Mouse (Mus musculus): Measurements from ENCODE around the gene Eif2ak3.

The Eif2ak3 gene

DNA sequence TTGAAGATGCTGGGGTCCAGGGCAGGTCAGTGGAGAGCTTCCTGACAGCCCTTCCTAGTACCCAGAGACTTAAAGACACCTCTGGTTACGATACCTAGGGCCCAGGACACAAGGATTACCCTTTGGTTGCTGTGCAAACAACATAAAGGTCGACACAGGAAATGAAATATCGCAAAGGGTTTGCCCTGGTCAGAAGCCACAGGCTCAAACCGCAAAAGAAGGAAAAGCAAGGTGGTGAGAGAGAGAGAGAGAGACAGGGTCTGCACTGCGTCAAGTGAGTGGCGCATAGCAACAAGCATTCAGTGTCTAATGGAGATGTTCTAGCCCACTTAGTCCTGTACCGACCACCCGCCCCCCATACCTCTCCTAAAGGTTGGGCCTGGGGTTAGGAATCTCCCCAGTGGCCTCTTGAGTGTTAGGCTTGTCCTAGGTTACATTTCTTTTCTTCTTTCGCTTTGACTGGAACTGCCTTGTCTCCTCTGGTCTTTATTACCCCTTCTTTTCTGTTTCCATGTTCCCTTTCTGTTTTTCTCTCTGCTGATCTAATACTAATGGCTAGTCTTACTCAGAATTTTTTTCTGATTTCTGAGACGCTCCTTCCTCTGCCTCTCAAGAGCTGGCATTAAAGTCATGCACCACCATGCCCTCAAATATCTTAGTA lies 13.0 kb upstream of the Eif2ak3 start:
- no peak for DNase-seq (ENCODE audit: low read depth, low spot score)

DNA sequence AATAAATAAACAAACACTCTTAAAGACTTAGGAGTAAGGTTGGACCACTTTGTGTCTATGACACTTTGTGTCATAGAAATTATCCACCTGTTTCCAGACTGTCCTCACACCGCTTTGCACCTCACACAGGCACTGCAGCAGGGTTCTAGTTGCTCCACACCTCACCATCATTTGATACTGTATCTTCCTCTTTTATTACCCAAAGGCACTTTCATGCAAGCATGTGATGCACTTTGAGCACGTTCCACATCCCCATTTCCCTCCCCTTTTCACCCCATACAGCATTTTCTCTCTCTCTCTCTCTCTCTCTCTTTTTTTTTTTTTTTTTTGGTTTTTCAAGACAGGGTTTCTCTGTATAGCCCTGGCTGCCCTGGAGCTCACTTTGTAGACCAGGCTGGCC lies 7.0 kb upstream of the Eif2ak3 start:
- DNase-seq (ENCODE audit: low read depth, low spot score): no peak

DNA sequence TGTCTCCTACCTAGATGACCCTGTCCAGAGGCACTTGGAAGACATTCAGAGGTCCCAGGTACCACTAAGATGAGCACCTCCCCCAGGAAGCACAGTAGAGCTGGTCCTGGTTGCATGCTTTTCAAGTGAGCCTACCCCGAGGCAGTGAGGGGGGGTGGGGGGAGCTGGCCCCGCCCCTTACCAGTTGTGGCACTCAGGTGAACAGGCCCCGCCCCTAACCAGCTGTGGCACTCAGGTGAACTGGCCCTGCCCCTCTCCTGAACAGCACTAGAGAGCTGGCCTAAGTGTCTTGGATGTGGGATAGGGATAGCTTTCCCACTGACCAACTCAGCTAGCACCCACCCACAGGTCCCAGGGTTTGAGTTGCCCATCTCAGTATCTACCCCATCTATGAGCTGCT lies 5.8 kb upstream of the Eif2ak3 start:
- DNase-seq (ENCODE audit: low read depth, low spot score): peak; percentile 14

DNA sequence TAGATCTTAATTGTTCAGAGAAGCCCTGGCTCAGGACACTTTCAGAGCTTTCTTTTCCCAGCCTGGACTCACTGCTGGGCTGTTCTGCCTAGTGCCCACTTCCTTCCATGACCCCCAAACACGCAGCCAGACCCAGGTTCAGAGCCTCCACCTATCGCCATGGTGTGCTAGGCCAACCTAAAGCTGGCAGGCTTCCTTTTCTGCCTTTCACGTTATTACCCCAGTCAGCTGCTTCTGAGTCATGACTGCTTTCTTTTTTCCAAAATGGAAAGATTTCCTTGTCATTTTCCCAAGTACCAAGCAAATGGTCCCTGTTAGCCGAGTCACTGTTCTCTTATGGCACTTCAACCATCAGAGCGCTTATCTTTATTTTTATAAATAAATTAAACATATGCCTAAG lies 4.0 kb upstream of the Eif2ak3 start:
- DNase-seq (ENCODE audit: low read depth, low spot score): no peak

DNA sequence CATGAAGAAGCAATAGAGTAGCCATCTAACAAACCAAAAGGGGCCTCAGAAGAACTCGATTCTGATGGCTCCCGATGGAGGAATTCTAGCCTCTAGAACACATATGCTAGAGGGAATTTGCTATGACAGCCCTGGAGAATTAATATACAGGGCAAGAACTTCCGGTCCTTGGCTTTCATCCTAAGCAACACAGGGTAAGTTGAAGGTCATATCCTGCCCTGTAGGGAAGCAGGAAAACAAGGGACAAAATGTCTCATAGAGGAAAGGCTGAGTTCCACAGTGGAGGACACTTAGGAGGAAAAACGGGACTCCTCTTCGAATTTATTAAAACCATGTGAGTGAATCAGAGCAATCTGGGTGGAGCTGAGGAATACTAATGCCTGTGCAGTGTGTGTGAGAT lies 1.3 kb upstream of the Eif2ak3 start:
- DNase-seq (ENCODE audit: low read depth, low spot score): no peak

DNA sequence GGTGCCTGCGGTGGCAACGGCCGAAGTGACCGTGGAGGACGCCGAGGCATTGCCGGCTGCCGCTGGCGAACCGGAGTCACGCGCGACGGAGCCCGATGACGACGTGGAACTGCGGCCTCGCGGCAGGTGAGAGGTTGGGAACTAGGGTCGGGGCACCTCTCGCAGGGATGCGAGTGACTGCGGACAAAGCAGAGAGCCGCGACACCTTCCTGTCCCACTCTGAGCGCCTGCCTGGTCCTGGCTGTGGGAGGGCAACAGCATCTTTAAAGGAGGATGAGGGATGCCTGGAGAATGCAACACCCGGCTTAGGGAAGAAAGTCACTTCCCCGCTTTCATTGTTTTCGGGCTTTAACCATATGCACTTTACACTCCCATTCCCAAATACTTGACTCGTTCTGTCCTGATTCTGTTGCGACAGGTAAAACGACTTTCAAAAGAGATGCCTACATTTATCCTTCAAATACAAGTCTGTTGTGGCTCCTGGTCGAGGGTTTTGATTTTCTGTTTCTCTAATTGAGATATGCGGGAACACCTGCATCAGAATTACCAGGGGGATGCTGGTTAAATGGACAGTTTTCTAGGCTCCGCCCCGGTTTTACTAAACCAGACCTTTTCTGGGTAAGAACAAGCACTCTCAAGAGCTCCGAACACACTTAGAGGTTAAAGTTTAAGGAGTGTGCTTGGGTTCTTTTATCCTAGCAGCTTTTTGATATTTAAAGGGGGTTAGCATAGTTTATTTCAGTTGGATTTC lies 756 bp downstream of the Eif2ak3 start:
- peak; percentile 30 for DNase-seq (ENCODE audit: low read depth, low spot score)

DNA sequence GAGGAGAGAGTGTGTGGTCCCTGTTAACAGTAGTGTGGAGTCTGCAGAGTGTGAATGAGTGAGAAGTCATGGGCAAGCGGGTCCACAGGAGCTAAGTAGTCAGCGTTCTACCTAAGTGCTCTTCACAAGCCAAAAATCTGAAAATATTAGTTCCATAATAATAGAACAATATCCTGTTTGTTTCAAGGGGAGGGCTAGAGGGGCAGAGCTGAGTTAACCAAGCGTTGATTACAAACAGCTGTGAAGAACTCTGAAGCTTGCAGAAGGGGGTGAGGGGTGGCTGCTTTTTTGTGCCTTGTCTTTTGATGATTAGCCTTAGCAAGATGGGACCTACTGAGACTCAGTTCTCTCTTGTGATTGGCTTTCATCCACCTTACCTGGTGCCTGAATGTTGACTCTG lies 3.1 kb downstream of the Eif2ak3 start:
- no peak for DNase-seq (ENCODE audit: low read depth, low spot score)

DNA sequence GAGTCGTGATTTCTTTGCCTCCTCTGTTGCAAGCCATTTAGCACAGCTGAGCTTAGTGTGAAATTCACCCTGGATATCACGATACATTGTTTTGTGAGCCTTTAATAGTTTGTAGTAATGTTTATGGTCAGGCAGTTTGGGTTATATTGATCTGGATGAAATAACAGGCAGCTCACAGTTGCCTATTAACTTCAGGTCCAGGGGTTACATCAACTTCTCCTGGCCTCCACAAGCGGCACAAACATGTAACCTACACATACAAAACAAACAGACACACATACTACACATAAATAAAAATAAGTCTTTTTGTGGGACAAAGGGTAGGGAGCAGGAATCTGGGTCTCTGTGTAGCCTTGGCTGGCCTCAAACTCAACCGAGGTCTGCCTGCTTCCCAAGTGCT lies 9.1 kb downstream of the Eif2ak3 start:
- DNase-seq (ENCODE audit: low read depth, low spot score): no peak

DNA sequence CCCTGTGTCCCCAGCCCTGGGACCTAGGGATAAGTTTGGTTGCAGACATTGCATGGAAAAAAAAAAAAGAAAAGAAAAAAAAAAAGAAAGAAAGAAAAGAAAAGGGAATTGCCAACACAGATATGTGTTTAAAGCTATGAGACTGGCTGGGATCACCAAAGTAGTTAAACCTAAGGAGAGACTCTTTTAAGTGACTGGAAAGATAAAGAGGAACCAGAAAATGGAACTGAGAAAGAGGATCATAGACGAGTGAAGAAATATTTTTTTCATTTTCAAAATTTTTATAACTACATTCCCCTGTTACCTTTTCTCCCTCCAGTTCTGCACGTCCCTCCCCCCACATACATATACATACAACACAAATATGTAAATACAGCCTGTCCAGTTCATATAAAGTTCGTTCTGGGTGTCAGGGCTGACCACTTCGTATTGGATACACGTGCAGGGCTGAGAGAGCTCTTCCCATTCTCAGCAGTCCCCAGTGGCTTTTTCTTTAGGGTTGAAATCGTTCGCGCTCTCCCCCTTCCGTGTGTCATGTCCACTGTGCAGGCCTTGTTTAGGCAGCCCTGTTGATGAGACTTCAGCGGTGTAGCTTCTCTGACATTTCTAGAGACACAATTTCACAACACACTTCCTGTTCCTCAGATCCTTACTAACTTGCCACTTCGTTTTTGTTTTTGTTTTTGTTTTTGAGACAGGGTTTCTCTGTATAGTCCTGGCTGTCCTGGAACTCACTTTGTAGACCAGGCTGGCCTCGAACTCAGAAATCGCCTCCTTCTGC lies 11.4 kb downstream of the Eif2ak3 start:
- no peak for DNase-seq (ENCODE audit: low read depth, low spot score)

DNA sequence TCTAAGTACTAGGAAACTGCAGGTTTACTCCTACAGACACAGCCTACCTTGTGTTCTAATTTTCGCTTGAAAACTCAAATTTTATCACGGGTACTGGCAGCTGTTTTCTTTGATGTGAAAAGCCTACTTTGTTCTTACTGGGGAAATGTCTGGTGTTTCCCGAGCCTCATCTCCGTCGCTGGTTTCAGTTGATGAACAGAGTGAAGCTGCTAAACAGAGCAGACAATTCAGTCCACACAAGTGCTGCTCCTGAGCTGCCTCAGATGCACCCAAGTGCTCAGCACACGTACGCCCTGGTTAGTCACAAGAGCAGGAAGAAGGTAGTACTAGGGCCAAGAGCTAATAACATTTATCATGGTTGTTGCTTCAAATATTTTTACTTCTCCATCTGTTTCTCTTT lies 18.4 kb downstream of the Eif2ak3 start:
- DNase-seq (ENCODE audit: low read depth, low spot score): no peak

DNA sequence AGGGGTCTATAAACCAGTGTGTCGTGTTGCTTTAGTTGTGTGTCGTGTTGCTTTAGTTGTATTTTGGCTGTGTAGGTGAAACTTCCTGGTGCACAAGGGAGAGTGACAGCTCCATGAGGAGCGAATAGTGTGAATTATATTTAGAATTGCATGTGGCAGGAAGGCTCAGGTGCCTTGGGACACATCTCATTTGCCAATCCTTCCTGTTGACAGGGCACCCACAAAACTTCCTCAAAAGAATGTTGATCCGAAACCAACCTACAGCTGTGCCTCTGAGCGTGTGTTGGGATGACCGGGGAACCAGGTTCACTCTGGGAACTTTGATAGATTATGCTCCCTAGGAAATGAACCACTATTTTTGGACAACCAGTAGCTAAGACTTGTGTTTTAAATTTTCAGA lies 20.0 kb downstream of the Eif2ak3 start:
- DNase-seq (ENCODE audit: low read depth, low spot score): no peak

DNA sequence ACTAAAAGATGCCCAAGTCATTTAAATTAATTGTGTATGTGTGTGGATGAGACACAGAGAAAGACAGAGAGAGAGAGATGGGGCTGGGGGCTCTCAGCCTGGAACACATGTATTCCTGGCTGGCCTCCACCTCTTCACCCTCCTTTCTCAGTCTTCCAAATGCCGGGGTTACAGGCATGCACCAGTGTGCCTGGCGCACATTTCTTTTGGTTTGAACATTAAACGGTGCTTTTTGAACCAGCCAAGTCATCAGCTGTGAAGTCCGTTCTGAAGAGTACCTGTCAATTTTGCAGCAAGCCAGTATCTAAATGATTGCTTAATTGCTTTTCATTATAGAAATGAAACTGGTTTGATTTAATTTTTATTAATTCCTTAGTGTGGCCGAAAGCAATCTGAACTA lies 22.4 kb downstream of the Eif2ak3 start:
- no peak for DNase-seq (ENCODE audit: low read depth, low spot score)

DNA sequence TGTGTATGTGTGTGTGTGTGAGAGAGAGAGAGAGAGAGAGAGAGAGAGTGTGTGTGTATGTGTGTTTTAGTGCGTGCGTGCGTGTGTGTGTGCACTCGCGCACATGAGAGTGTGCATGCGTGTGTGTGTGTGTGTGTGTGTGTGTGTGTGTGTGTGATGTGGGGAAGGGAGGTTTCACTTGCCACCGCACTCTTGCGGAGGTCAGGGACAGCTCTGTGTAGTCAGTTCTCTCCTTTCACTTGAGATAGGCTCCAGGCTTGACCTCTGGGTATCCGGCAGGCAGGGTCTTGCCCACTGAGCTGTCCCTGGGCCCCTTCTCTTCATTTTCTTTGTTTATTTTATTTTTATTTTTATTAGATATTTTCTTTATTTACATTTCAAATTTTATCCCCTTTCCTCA lies 23.0 kb downstream of the Eif2ak3 start:
- DNase-seq (ENCODE audit: low read depth, low spot score): no peak

DNA sequence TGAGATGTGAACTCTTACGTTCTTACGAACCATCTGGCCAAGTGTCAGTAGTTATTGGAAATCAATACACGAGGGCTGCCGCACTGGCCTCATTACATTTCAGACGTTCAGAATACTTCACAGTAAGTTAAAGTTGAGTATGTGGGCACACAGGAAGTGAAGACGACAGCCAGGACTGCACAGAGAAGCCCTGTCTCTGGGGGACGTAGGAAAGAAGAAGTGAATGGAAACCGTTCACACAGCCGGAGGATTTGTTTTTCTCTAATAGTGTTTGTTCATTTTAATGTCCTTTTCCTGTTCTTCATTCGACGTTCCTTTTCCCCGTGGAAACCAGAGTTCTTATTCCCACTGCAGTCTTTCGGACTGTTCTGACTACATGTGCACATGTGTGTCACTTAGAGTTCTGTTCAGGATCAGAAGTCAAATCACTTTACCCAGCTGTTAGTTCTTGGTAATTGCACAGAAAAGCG lies 27.2 kb downstream of the Eif2ak3 start:
- DNase-seq (ENCODE audit: low read depth, low spot score): no peak

DNA sequence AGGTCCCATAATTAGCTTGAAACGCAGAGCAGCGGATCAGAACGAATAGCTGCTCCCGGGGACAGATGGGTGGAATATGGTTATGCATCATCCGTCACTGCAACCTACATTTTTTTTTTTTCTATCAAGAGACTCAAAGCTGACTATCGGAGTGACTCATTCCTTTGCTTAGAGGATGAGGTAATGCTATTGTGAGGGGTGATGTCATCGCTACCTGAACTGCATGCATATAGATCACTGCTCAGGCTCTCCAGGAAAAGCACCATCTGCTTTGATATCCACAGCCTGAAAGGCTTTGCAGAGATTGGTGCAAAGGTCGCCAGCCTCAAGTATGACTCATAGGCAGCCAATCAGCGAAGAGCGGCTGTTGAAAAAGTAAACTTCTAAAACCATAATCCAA lies 27.8 kb downstream of the Eif2ak3 start:
- no peak for DNase-seq (ENCODE audit: low read depth, low spot score)

DNA sequence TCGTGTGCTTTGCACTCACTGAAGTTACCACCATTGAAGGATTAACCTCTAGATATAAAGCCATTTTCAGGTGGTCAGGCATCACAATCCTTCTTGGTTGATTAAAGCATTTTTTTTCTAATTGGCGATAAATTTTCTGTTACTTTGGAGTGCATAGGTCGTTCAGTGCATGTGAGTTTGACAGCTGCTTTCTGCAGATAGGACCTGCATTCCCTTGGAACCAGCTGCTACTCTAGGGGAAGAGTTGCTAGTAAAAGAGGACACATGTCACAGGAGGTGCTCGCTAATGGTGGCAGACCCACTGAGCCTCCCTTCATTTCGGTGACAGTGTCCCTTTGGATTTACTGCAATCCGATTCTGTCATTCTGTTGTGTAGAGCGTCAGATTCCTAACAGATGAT lies 28.3 kb downstream of the Eif2ak3 start:
- DNase-seq (ENCODE audit: low read depth, low spot score): no peak

DNA sequence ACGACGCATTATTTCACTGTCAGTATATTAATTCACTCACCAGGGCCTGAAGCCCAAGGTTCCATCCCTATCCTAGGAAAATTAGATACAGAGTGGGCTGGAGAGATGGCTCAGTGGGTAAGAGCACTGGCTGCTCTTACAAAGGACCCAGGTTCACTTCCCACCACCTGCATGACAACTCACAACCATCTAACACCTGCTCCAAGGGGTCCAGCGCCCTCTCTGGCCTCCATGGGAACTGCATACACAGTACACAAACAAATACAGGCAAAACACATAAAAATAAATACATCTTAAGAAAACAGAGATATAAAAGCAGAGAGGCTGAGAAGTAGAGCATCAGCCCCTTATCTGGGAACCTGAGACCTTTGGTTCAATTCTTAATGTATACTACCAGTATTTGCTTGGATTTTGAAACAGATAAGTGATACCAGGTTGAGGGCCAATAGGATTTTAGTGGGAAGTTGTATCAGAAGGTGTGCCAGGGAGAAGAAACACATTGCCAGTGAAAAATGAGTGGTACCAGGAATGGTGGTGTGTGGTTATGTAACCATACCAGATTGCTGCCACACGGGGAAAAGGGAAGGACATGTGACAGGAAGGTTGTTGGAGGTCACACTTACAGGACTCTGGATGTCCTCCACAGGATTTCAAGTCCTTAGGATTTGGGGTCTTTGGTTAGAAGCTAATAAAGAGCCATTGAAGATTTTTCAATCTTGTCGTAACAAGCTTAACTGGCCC lies 29.9 kb downstream of the Eif2ak3 start:
- peak; percentile 56 for DNase-seq (ENCODE audit: low read depth, low spot score)

DNA sequence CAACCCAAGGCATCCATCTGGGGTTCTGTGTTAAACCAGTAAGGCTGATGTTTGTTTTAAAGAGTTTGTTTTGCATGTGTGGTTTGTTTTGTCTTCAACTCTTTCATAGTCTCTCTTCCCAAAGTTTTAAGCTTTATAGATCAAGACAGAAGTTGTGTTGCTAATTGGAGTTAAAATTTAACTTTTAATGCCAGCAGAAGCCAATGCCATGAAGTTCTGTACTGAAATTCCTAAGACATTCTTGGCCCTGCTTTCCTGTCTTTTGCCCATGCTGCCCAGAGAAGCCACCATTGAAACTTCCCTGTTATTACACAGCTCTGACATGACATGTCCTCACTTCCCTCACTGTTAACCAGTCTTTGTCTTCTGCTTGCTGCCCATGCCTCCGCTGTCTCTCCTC lies 30.7 kb downstream of the Eif2ak3 start:
- DNase-seq (ENCODE audit: low read depth, low spot score): no peak

DNA sequence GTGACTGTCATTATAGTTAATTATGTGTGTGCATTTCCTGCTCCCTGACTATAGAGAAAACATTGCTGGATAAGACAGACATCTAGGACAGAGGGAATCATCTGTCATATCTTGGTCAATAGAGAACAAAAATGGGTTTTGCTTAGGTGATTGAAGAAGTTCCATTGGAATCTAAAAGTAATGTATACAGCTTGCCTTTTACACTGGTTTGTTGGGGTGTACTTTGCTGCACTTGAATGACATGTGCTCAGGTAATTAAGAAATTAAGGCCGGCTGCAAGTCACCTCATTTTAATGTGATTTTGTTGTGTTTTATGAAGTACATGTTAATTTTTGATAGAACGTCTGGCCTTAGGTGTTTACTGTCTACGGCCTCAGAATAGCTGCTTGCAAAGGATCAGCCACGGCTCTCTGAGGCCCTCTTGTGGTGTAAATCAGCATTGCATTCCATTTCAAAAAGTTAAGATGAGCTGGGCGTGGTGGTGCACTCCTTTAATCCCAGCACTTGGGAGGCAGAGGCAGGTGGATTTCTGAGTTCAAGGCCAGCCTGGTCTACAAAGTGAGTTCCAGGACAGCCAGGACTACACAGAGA lies 36.5 kb downstream of the Eif2ak3 start:
- peak; percentile 79 for DNase-seq (ENCODE audit: low read depth, low spot score)

DNA sequence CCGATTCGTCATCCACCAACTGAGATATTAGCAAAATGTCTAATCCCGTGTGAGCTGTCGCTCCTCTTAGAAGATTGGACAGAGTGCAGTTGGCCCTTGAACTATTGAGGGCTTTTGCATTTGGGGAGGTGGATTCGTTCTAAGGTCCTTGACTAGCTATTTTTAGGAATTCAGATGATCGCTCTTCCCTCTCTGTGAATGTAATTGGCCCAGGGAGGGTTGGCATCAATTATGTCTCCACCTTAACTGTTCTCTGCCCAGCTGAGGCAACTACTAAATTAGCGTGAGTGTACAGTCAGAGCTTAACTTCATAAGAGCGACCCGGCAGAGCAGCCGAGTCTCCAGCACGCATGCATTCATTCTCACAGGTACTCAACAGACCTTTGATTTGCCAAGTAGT lies 43.7 kb downstream of the Eif2ak3 start:
- no peak for DNase-seq (ENCODE audit: low read depth, low spot score)

DNA sequence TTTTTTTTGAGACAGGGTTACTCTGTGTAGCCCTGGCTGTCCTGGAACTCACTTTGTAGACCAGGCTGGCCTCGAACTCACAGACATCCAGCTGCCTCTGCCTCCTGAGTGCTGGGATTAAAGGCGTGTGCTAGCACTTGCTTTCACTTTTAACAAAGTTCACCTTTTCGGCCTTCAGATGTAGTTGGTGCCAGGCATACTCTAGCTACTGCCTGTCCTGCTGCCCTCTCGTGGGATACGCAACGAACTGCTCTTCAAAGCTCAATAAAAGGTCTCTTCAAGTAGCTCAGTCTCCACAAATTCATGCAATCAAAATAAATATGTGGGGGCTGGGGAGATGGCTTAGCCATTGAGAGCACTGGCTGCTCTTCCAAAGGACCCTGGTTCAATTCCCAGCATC lies 53.9 kb downstream of the Eif2ak3 start:
- peak; percentile 59 for DNase-seq (ENCODE audit: low read depth, low spot score)

DNA sequence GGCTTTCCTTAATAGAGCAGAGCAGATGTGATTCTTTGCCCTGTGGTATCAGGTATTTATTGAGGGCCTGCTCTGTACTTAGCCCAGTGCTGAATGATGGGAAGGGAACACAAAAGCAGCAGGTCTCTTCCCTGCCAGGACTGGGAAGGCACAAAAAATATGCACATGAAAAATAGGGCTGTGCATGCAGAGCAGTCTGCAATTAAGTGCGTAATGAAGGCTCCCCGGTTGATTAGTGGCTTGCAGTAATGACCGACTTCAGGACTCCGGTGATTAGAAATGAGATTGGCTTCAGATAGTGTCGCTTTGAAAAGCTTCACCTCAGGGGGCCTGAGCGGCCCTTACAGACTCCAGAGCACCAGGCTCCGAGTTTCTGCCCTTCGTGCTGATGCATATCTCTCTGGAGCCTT lies 55.3 kb downstream of the Eif2ak3 start:
- DNase-seq (ENCODE audit: low read depth, low spot score): no peak

All from ES-CJ7 (cell line).